Mouse (Mus musculus) adrenal gland (tissue): ENCODE data around the gene Cep295.

Experiments used
- microRNA-seq, 2 experiments: library from miRNA; unstranded; fragments of <30 nt; microRNA quantifications; one replicate each; pipeline ENCODE4; 2019

Cep295 gene

Small RNAs within 50 kb of the gene (microRNA-seq; reads per million reads assigned to microRNA genes)
- gene Gm49349 (0 to 0.11 reads per million in 2 experiments), gene mmu-mir-7650 (0 to 0.11 reads per million in 2 experiments)
